Mouse (Mus musculus): ENCODE data around the gene Slc2a2.
"Not testable (repeated sequence)": the region's sequence is repeated elsewhere in the genome, so short reads cannot be mapped to it uniquely, and the experiment has no call there.

The Slc2a2 gene

GRCm38 (mm10) chr3:28726356-28726755, 28.7 kb downstream of the Slc2a2 start:
- no peak for DNase-seq (ENCODE audit: extremely low spot score, low spot score)

- no peak for DNase-seq (ENCODE audit: extremely low spot score, low spot score)
Observed at GRCm38 (mm10) chr3:28734712-28735111, 37.0 kb downstream of the Slc2a2 start.

GRCm38 (mm10) chr3:28736981-28737380, 39.3 kb downstream of the Slc2a2 start:
- DNase-seq (ENCODE audit: extremely low spot score, low spot score), result no peak

- DNase-seq (ENCODE audit: extremely low spot score, low spot score), result no peak
Observed at GRCm38 (mm10) chr3:28740353-28740752, 42.6 kb downstream of the Slc2a2 start.

GRCm38 (mm10) chr3:28743251-28743650, 45.5 kb downstream of the Slc2a2 start:
- no peak for DNase-seq (ENCODE audit: extremely low spot score, low spot score)

- DNase-seq (ENCODE audit: extremely low spot score, low spot score), result peak; percentile 64
Observed at GRCm38 (mm10) chr3:28745835-28746483, 48.3 kb downstream of the Slc2a2 start.

GRCm38 (mm10) chr3:28748151-28748550, 50.4 kb downstream of the Slc2a2 start:
- no peak for DNase-seq (ENCODE audit: extremely low spot score, low spot score)

- DNase-seq (ENCODE audit: extremely low spot score, low spot score), result no peak
Observed at GRCm38 (mm10) chr3:28748956-28749355, 51.3 kb downstream of the Slc2a2 start.

- DNase-seq (ENCODE audit: extremely low spot score, low spot score), result no peak
Observed at GRCm38 (mm10) chr3:28755477-28755876, 57.8 kb downstream of the Slc2a2 start.

GRCm38 (mm10) chr3:28761225-28761789, 63.6 kb downstream of the Slc2a2 start:
- DNase-seq (ENCODE audit: extremely low spot score, low spot score), result no peak

GRCm38 (mm10) chr3:28766935-28767334, 69.2 kb downstream of the Slc2a2 start:
- no peak for DNase-seq (ENCODE audit: extremely low spot score, low spot score)

- no peak for DNase-seq (ENCODE audit: extremely low spot score, low spot score)
Observed at GRCm38 (mm10) chr3:28768222-28768621, 70.5 kb downstream of the Slc2a2 start.

- DNase-seq (ENCODE audit: extremely low spot score, low spot score), result not testable (repeated sequence)
Observed at GRCm38 (mm10) chr3:28772919-28773318, 75.2 kb downstream of the Slc2a2 start.

- DNase-seq (ENCODE audit: extremely low spot score, low spot score), result no peak
Observed at GRCm38 (mm10) chr3:28775361-28775760, 77.7 kb downstream of the Slc2a2 start.

- DNase-seq (ENCODE audit: extremely low spot score, low spot score), result no peak
Observed at GRCm38 (mm10) chr3:28775958-28776357, 78.3 kb downstream of the Slc2a2 start.

GRCm38 (mm10) chr3:28776491-28776890, 78.8 kb downstream of the Slc2a2 start:
- DNase-seq (ENCODE audit: extremely low spot score, low spot score), result no peak

GRCm38 (mm10) chr3:28780511-28780910, 82.8 kb downstream of the Slc2a2 start:
- no peak for DNase-seq (ENCODE audit: extremely low spot score, low spot score)
